Mouse (Mus musculus): ENCODE data around the gene Espn.

Gene Espn

GRCm38 (mm10) chr4:152146033-152146827 is 5.9 kb downstream of the Espn start:
- DNase-seq (ENCODE audit: low read depth, low spot score) = peak; percentile 70

GRCm38 (mm10) chr4:152145473-152145872 is 6.7 kb downstream of the Espn start:
- DNase-seq (ENCODE audit: low read depth, low spot score) = no peak

GRCm38 (mm10) chr4:152143632-152144031 is 8.5 kb downstream of the Espn start:
- no peak for DNase-seq (ENCODE audit: low read depth, low spot score)

- DNase-seq (ENCODE audit: low read depth, low spot score) = no peak
These were observed 10.5 kb downstream of the Espn start for GRCm38 (mm10) chr4:152141521-152142135.

GRCm38 (mm10) chr4:152140441-152140840 is 11.7 kb downstream of the Espn start:
- DNase-seq (ENCODE audit: low read depth, low spot score) = peak; percentile 74

- DNase-seq (ENCODE audit: low read depth, low spot score) = peak; percentile 93
These were observed 13.5 kb downstream of the Espn start for GRCm38 (mm10) chr4:152138497-152139260.

- DNase-seq (ENCODE audit: low read depth, low spot score) = no peak
These were observed 15.3 kb downstream of the Espn start for GRCm38 (mm10) chr4:152136876-152137250.

GRCm38 (mm10) chr4:152136112-152136875 is 15.9 kb downstream of the Espn start:
- DNase-seq (ENCODE audit: low read depth, low spot score) = peak; percentile 63

- DNase-seq (ENCODE audit: low read depth, low spot score) = no peak
These were observed 16.8 kb downstream of the Espn start for GRCm38 (mm10) chr4:152135363-152135762.

GRCm38 (mm10) chr4:152134507-152134906 is 17.7 kb downstream of the Espn start:
- peak; percentile 71 for DNase-seq (ENCODE audit: low read depth, low spot score)

GRCm38 (mm10) chr4:152133213-152133612 is 19.0 kb downstream of the Espn start:
- DNase-seq (ENCODE audit: low read depth, low spot score) = no peak

- DNase-seq (ENCODE audit: low read depth, low spot score) = no peak
These were observed 19.4 kb downstream of the Espn start for GRCm38 (mm10) chr4:152132772-152133169.

GRCm38 (mm10) chr4:152131809-152132771 is 20.1 kb downstream of the Espn start:
- DNase-seq (ENCODE audit: low read depth, low spot score) = no peak

GRCm38 (mm10) chr4:152130771-152131653 is 21.2 kb downstream of the Espn start:
- no peak for DNase-seq (ENCODE audit: low read depth, low spot score)

GRCm38 (mm10) chr4:152129395-152129930 is 22.7 kb downstream of the Espn start:
- no peak for DNase-seq (ENCODE audit: low read depth, low spot score)

GRCm38 (mm10) chr4:152128784-152129183 is 23.4 kb downstream of the Espn start:
- no peak for DNase-seq (ENCODE audit: low read depth, low spot score)

GRCm38 (mm10) chr4:152127884-152128283 is 24.3 kb downstream of the Espn start:
- no peak for DNase-seq (ENCODE audit: low read depth, low spot score)

GRCm38 (mm10) chr4:152126026-152126920 is 25.9 kb downstream of the Espn start:
- DNase-seq (ENCODE audit: low read depth, low spot score) = no peak
